Mouse (Mus musculus) ES-E14 (cell line): ENCODE measurements around the gene Dnajb7.

Experiments used
- ZC3H11A ChIP-seq: IDR thresholded peaks from 2 replicates; pipeline ENCODE4 v1.6.1; 2012; ENCODE audit warnings: low read depth, mild to moderate bottlenecking, inconsistent platforms, low read length, borderline replicate concordance
- ZNF384 ChIP-seq: IDR thresholded peaks from 2 replicates; pipeline ENCODE4 v1.6.1; 2012; ENCODE audit warnings: low read depth, low read length, inconsistent platforms

- no peak for TF ChIP-seq ZNF384
- TF ChIP-seq ZC3H11A, result no peak
These were observed 33.5 kb downstream of the Dnajb7 start for GRCm38 (mm10) chr15:81374621-81375020.
